ENCODE assay signal across 29 mouse cellular contexts in genomic region chr6:142367565-142367964, GRCm38 (mm10). TPM values are rescaled to one million over a fixed set of nuclear protein-coding genes. Genes with fewer than 3 reads are reported as not detected.
"Had no signal": no experiment of that assay in that cellular context is flagged by ENCODE, and none has a peak within 500 bp of the region (broad histone marks: within the 10 kb centered on the region; RNA-seq: fewer than 3 reads in every experiment).

No protein-coding gene starts in this region.

- H3K27ac ChIP-seq: gastrocnemius, adult 2 months; heart, embryonic 10.5 days; hindbrain, embryonic 10.5 days; hindbrain, embryonic 12.5 days; hindbrain, embryonic 14.5 days; intestine, embryonic 15.5 days; layer of hippocampus, adult 2 months; left cerebral cortex, adult 2 months; limb, embryonic 10.5 days; limb, embryonic 12.5 days; liver, embryonic 13.5 days had no signal

- H3K4me3 ChIP-seq: gastrocnemius, adult 2 months; heart, embryonic 10.5 days; heart, embryonic 12.5 days; hindbrain, embryonic 10.5 days; hindbrain, embryonic 12.5 days; intestine, embryonic 15.5 days; layer of hippocampus, adult 2 months; left cerebral cortex, adult 2 months; limb, embryonic 10.5 days; limb, embryonic 12.5 days; liver, embryonic 13.5 days had no signal

- H3K27me3 ChIP-seq: heart, embryonic 12.5 days; hindbrain, embryonic 12.5 days; intestine, embryonic 15.5 days; limb, embryonic 12.5 days; liver, embryonic 13.5 days had no signal

- H3K4me1 ChIP-seq: heart, embryonic 10.5 days; heart, embryonic 12.5 days; hindbrain, embryonic 10.5 days; hindbrain, embryonic 12.5 days; intestine, embryonic 15.5 days; limb, embryonic 10.5 days; limb, embryonic 12.5 days; liver, embryonic 13.5 days had no signal

- DNase-seq: gastrocnemius, adult 2 months; gastrocnemius, postnatal 10 days; gastrocnemius, postnatal 25 days; heart, adult 18-20 months; heart, postnatal 10 days; heart, postnatal 4 days; kidney, adult 18-20 months; kidney, adult 8-10 months; kidney, postnatal 10 days; kidney, postnatal 25 days; kidney, postnatal 4 days; liver; liver, embryonic 13.5 days had no signal

RNA-seq across cellular contexts. Expression of gene Slco1a5, which starts 44.8 kb away (rescaled TPM):
- polyA plus RNA-seq: heart, embryonic 12.5 days; heart, embryonic 14.5 days; inflammation-experienced regulatory T-cells, adult 6 months; intestine, embryonic 15.5 days; intestine, postnatal 0 days; kidney, embryonic 16.5 days; limb, embryonic 12.5 days; liver, embryonic 11.5 days; liver, embryonic 13.5 days had no signal

RNA-seq across cellular contexts. Expression of gene Spx, which starts 45.7 kb away (rescaled TPM):
- polyA plus RNA-seq: heart, embryonic 14.5 days; heart, embryonic 16.5 days; intestine, postnatal 0 days had no signal
